Mouse (Mus musculus) heart, embryonic 14.5 days (tissue): ENCODE measurements at regions not wholly inside any gene's neighbourhood (a gene's known extent, or its start where the extent isn't known, plus 50 kb on each side); places are given as distances from the start of the nearest gene placed in this dataset.

Source experiments
- ATAC-seq: fragments of 200-750 bp; cut with Nextera tagmentation; 2 replicates; pipeline ENCODE4 v1.8.0; 2017; ENCODE audit warnings: low read depth, moderate TSS enrichment; ENCODE audit not compliant: insufficient number of reproducible peaks, insufficient read depth, low FRiP score
- H3K27ac ChIP-seq, 2 experiments: fragments of 200-500 bp in 1 of 2; fragments of 300-500 bp in 1 of 2; sonication (generic) in 1 of 2; replicated peaks in 1 of 2; 2 replicates each; pipeline ENCODE4 v1.5.1; 2012 to 2014; ENCODE audit warnings: low read depth in 2 of 2, low read length in 2 of 2, control low read depth in 1 of 2, mild to moderate bottlenecking in 1 of 2, mixed read lengths in 1 of 2; ENCODE audit not compliant: control insufficient read depth in 1 of 2, insufficient read depth in 1 of 2
- H3K27me3 ChIP-seq: fragments of 300-500 bp; sonication (generic); 2 replicates; pipeline ENCODE4 v1.6.1; 2014; ENCODE audit warnings: mild to moderate bottlenecking, low read length, control low read depth; ENCODE audit not compliant: control insufficient read depth, insufficient read depth
- H3K36me3 ChIP-seq: fragments of 300-500 bp; sonication (generic); 2 replicates; pipeline ENCODE4 v1.6.1; 2014; ENCODE audit warnings: mild to moderate bottlenecking, control low read depth, low read length, mixed read lengths; ENCODE audit not compliant: control insufficient read depth, insufficient read depth
- H3K4me1 ChIP-seq, 2 experiments: fragments of 200-500 bp in 1 of 2; fragments of 300-500 bp in 1 of 2; sonication (generic) in 1 of 2; 2 replicates each; pipeline ENCODE4 v1.6.1; 2012 to 2014; ENCODE audit warnings: low read length in 2 of 2, control low read depth in 1 of 2, mixed read lengths in 1 of 2; ENCODE audit not compliant: control insufficient read depth in 2 of 2, insufficient read depth in 2 of 2
- H3K4me2 ChIP-seq: fragments of 300-500 bp; sonication (generic); 2 replicates; pipeline ENCODE4 v1.6.1; 2014; ENCODE audit warnings: mild to moderate bottlenecking, low read length
- H3K4me3 ChIP-seq, 2 experiments: fragments of 200-500 bp in 1 of 2; fragments of 300-500 bp in 1 of 2; sonication (generic) in 1 of 2; 2 replicates each; pipeline ENCODE4 v1.5.1; 2012 to 2014; ENCODE audit warnings: low read length in 2 of 2, mild to moderate bottlenecking in 2 of 2, control low read depth in 1 of 2, low read depth in 1 of 2, moderate library complexity in 1 of 2; ENCODE audit not compliant: control insufficient read depth in 1 of 2, insufficient read depth in 1 of 2
- H3K9ac ChIP-seq: fragments of 300-500 bp; sonication (generic); 2 replicates; pipeline ENCODE4 v1.6.1; 2014; ENCODE audit warnings: mild to moderate bottlenecking, low read length
- H3K9me3 ChIP-seq: fragments of 300-500 bp; sonication (generic); 2 replicates; pipeline ENCODE4 v1.6.1; 2016; ENCODE audit warnings: low read length, control low read depth; ENCODE audit not compliant: control insufficient read depth
- WGBS: fragments of 180-500 bp; shearing (Covaris S2); extraction: QIAGEN DNeasy Blood & Tissue Kit; methylation state at CpG from one replicate; pipeline ENCODE4 v1.1.7; 2014; 5-methylcytosine and 5-hydroxymethylcytosine counted together

GRCm38 (mm10) chr15:96219746-96220145 lies 67.6 kb upstream of the Arid2 start:
- Histone ChIP-seq H3K36me3 (no peaks in the 10 kb centered on the region), H3K4me3 (no peak overlapping the region), H3K4me2 (no peak overlapping the region), H3K27me3 (no peaks in the 10 kb centered on the region), H3K9me3 (no peaks in the 10 kb centered on the region), H3K27ac (no peak overlapping the region), H3K4me1 (no peaks in the 10 kb centered on the region), H3K9ac (no peak overlapping the region)
- WGBS = 56% methylated on average over 7 of the region's 7 CpGs
- no peak for ATAC-seq

- WGBS = 80% methylated on average over 3 of the region's 3 CpGs
- Histone ChIP-seq H3K9me3 (no peaks in the 10 kb centered on the region), H3K4me1 (no peaks in the 10 kb centered on the region), H3K4me2 (no peak overlapping the region), H3K9ac (no peak overlapping the region), H3K27me3 (no peaks in the 10 kb centered on the region), H3K27ac (no peak overlapping the region), H3K36me3 (no peaks in the 10 kb centered on the region), H3K4me3 (no peak overlapping the region)
- no peak for ATAC-seq
These were observed 55.3 kb upstream of the Arid2 start for GRCm38 (mm10) chr15:96231969-96232368.

DNA sequence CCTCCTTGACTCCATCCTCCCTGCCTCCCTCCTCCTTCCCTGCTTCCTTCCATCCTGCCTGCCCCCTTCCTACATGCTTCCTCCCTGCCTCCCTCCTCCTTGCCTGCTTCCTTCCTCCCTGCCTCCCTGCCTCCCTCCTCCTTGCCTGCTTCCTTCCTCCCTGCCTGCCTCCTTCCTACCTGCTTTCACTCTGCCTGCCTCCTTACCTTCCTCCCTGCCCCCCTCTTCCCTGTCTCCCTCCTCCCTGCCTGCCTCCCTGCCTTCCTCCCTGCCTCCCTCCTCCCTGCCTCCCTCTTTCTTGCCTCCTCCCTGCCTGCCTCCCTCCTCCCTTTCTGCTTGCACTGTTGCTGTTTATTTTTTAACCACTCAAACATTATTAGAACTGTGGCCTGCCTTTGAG lies 54.2 kb upstream of the Arid2 start:
- H3K9me3 ChIP-seq = no peaks in the 10 kb centered on the region
- H3K27me3 ChIP-seq = no peaks in the 10 kb centered on the region
- H3K9ac ChIP-seq = no peak overlapping the region
- no peak for ATAC-seq
- no peaks in the 10 kb centered on the region for H3K4me1 ChIP-seq
- H3K27ac ChIP-seq = no peak overlapping the region
- no peak overlapping the region for H3K4me3 ChIP-seq
- no peak overlapping the region for H3K4me2 ChIP-seq
- H3K36me3 ChIP-seq = no peaks in the 10 kb centered on the region

- no peaks in the 10 kb centered on the region for H3K4me1 ChIP-seq
- H3K9me3 ChIP-seq = no peaks in the 10 kb centered on the region
- ATAC-seq = no peak
- H3K27ac ChIP-seq = no peak overlapping the region
- H3K27me3 ChIP-seq = no peaks in the 10 kb centered on the region
- WGBS = 64% methylated on average over 8 of the region's 8 CpGs
- no peak overlapping the region for H3K4me3 ChIP-seq
- H3K9ac ChIP-seq = no peak overlapping the region
- H3K4me2 ChIP-seq = no peak overlapping the region
- H3K36me3 ChIP-seq = no peaks in the 10 kb centered on the region
These were observed 52.5 kb upstream of the Arid2 start for GRCm38 (mm10) chr15:96234783-96235182.
